Mouse (Mus musculus): ENCODE data around the gene Ccdc106. TPM values are rescaled to one million over a fixed set of nuclear protein-coding genes. Genes with fewer than 3 reads are reported as not detected.

The Ccdc106 gene
- polyA plus RNA-seq, 1 experiment from 2014 or later = 7.0 TPM

- no peaks in the 10 kb centered on the region for H3K9me3 ChIP-seq
- H3K9ac ChIP-seq = no peak overlapping the region
- peaks cover 69% of the 10 kb centered on the region for H3K36me3 ChIP-seq
- no peak overlapping the region for H3K27ac ChIP-seq
- H3K4me2 ChIP-seq = no peak overlapping the region
- ATAC-seq (ENCODE audit: borderline replicate concordance, extremely low read depth, low FRiP score, low TSS enrichment) = no peak
- 87% methylated on average over 15 of the region's 15 CpGs for WGBS
- H3K27me3 ChIP-seq = no peaks in the 10 kb centered on the region
- H3K4me3 ChIP-seq = no peak overlapping the region
- H3K4me1 ChIP-seq = no peaks in the 10 kb centered on the region
These were observed 69.5 kb downstream of the Ccdc106 start for GRCm38 (mm10) chr7:5089853-5090252.

GRCm38 (mm10) chr7:5091008-5091728, 70.8 kb downstream of the Ccdc106 start:
- no peak for ATAC-seq (ENCODE audit: borderline replicate concordance, extremely low read depth, low FRiP score, low TSS enrichment)
- no peaks in the 10 kb centered on the region for H3K27me3 ChIP-seq
- no peaks in the 10 kb centered on the region for H3K4me1 ChIP-seq
- H3K9ac ChIP-seq = no peak overlapping the region
- H3K36me3 ChIP-seq = peaks cover 74% of the 10 kb centered on the region
- H3K9me3 ChIP-seq = no peaks in the 10 kb centered on the region
- H3K4me2 ChIP-seq = no peak overlapping the region
- WGBS = 90% methylated on average over 15 of the region's 15 CpGs
- H3K4me3 ChIP-seq = no peak overlapping the region
- no peak overlapping the region for H3K27ac ChIP-seq

DNA sequence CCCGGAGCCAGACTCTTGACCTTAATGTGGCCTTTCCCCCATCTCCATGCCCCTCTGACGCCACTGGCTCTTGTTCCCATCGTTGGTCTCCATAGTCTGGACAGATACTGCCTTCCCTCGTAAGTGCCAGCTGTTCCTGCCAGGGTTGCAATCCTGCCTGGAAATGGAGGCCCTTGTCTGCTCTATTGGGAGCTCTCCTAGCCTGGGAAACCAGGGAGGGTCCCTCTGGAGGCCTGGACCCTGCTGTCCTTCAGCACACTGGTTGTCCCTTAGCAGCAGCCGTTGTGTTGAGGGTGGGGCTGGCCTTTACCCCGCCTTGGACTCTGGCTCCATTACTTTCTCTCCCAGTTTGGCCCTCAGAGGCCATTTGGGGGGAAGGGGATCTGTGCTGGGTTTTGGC, 72.0 kb downstream of the Ccdc106 start:
- WGBS = 70% methylated on average over 6 of the region's 6 CpGs
- Histone ChIP-seq H3K4me1 (no peaks in the 10 kb centered on the region), H3K27me3 (no peaks in the 10 kb centered on the region), H3K4me2 (no peak overlapping the region), H3K27ac (no peak overlapping the region), H3K9ac (no peak overlapping the region), H3K4me3 (no peak overlapping the region), H3K9me3 (no peaks in the 10 kb centered on the region), H3K36me3 (peaks cover 74% of the 10 kb centered on the region)
- no peak for ATAC-seq (ENCODE audit: borderline replicate concordance, extremely low read depth, low FRiP score, low TSS enrichment)

GRCm38 (mm10) chr7:5092831-5093510, 72.6 kb downstream of the Ccdc106 start:
- no peaks in the 10 kb centered on the region for H3K4me1 ChIP-seq
- peaks cover 80% of the 10 kb centered on the region for H3K36me3 ChIP-seq
- no peak overlapping the region for H3K9ac ChIP-seq
- no peaks in the 10 kb centered on the region for H3K9me3 ChIP-seq
- no peak overlapping the region for H3K27ac ChIP-seq
- 79% methylated on average over 21 of the region's 21 CpGs for WGBS
- no peak for ATAC-seq (ENCODE audit: borderline replicate concordance, extremely low read depth, low FRiP score, low TSS enrichment)
- no peak overlapping the region for H3K4me2 ChIP-seq
- H3K27me3 ChIP-seq = no peaks in the 10 kb centered on the region
- H3K4me3 ChIP-seq = no peak overlapping the region

DNA sequence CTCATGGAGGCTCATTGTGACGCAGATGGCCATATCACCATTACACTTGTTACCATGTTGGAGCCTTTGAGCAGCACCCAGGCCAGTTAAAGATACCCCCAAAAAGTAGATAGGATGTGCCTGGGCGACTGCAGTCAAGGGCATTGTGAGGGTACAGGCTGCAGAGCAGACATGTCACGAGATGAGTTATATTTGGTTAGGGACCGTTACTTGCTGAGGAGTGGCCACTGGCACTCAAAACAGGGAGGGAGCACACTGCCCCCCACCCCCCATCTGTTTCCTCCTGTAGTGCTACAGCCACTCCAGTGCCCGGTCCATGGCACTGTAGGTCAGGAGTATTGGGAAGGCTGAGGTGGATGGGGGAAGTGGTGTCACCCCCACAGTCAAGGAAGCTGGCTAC, 78.4 kb downstream of the Ccdc106 start:
- ATAC-seq (ENCODE audit: borderline replicate concordance, extremely low read depth, low FRiP score, low TSS enrichment) = no peak
- Histone ChIP-seq H3K4me1 (no peaks in the 10 kb centered on the region), H3K9ac (no peak overlapping the region), H3K4me2 (no peak overlapping the region), H3K27ac (no peak overlapping the region), H3K4me3 (no peak overlapping the region), H3K36me3 (peaks cover 50% of the 10 kb centered on the region), H3K9me3 (no peaks in the 10 kb centered on the region), H3K27me3 (no peaks in the 10 kb centered on the region)
- 89% methylated on average over 5 of the region's 5 CpGs for WGBS

- Histone ChIP-seq H3K9ac (no peak overlapping the region), H3K4me3 (no peak overlapping the region), H3K27me3 (no peaks in the 10 kb centered on the region), H3K4me2 (no peak overlapping the region), H3K27ac (no peak overlapping the region), H3K4me1 (no peaks in the 10 kb centered on the region), H3K36me3 (peaks cover 41% of the 10 kb centered on the region), H3K9me3 (no peaks in the 10 kb centered on the region)
- WGBS = 71% methylated on average over 3 of the region's 3 CpGs
- no peak for ATAC-seq (ENCODE audit: borderline replicate concordance, extremely low read depth, low FRiP score, low TSS enrichment)
These were observed 79.4 kb downstream of the Ccdc106 start for GRCm38 (mm10) chr7:5099796-5100195.

GRCm38 (mm10) chr7:5101066-5101663, 80.8 kb downstream of the Ccdc106 start:
- Histone ChIP-seq H3K9ac (no peak overlapping the region), H3K36me3 (peaks cover 27% of the 10 kb centered on the region), H3K27me3 (no peaks in the 10 kb centered on the region), H3K4me1 (no peaks in the 10 kb centered on the region), H3K9me3 (no peaks in the 10 kb centered on the region), H3K4me3 (no peak overlapping the region), H3K27ac (no peak overlapping the region), H3K4me2 (no peak overlapping the region)
- ATAC-seq (ENCODE audit: borderline replicate concordance, extremely low read depth, low FRiP score, low TSS enrichment) = no peak
- WGBS = 82% methylated on average over 10 of the region's 10 CpGs

DNA sequence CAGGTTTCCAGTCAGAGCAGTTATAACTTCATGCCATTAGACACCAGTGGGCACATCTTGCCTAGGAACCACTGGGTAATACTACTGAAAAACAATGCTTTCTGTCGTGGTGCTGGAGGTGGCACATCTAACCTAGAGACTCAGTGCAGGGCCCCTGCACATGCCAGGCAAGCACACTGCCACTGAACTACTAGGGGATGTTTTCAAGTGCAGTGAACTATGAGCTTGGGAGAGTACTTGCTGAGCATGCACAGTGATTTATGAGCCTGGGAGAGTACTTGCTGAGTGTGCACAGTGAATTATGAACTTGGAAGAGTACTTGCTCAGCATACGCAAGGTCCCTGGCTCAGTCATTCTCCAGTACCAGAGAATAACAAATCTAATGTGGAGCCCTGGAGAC, 82.2 kb downstream of the Ccdc106 start:
- Histone ChIP-seq H3K4me1 (no peaks in the 10 kb centered on the region), H3K9me3 (no peaks in the 10 kb centered on the region), H3K4me3 (no peak overlapping the region), H3K9ac (no peak overlapping the region), H3K27me3 (no peaks in the 10 kb centered on the region), H3K4me2 (no peak overlapping the region), H3K36me3 (peaks cover 16% of the 10 kb centered on the region), H3K27ac (no peak overlapping the region)
- ATAC-seq (ENCODE audit: borderline replicate concordance, extremely low read depth, low FRiP score, low TSS enrichment) = no peak
- 97% methylated on average over 2 of the region's 2 CpGs for WGBS

GRCm38 (mm10) chr7:5108272-5108671, 87.9 kb downstream of the Ccdc106 start:
- no peak overlapping the region for H3K9ac ChIP-seq
- H3K27me3 ChIP-seq = no peaks in the 10 kb centered on the region
- no peak overlapping the region for H3K4me3 ChIP-seq
- peaks cover 4% of the 10 kb centered on the region; the same call in 1 of the 2 replicates for H3K4me1 ChIP-seq
- no peak for ATAC-seq (ENCODE audit: borderline replicate concordance, extremely low read depth, low FRiP score, low TSS enrichment)
- H3K36me3 ChIP-seq = no peaks in the 10 kb centered on the region
- no peak overlapping the region for H3K4me2 ChIP-seq
- no peak overlapping the region for H3K27ac ChIP-seq
- WGBS = 67% methylated on average over 4 of the region's 4 CpGs
- H3K9me3 ChIP-seq = no peaks in the 10 kb centered on the region

DNA sequence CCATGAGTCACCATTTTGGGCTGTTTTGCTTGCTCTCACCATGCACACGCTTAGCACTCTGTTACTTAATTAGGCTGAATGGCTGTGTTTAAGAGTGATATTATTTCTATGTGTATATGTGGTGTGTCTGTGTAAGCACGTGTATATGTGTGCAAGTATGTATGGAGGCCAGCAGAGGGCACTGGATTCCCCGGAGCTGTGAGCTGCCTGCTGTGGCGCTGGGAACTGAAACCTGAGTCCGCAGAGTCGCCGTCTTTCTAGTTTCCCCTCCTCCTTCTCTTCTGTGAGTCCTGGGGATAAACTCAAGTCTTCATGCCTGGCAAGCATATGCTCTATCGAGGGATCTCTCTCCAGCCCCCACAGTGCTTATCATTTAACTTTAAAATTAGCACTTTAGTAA, 88.9 kb downstream of the Ccdc106 start:
- Histone ChIP-seq H3K9ac (no peak overlapping the region), H3K4me3 (no peak overlapping the region), H3K36me3 (no peaks in the 10 kb centered on the region), H3K4me1 (peaks cover 4% of the 10 kb centered on the region; the same call in 1 of the 2 replicates), H3K27ac (no peak overlapping the region), H3K4me2 (no peak overlapping the region), H3K27me3 (no peaks in the 10 kb centered on the region), H3K9me3 (no peaks in the 10 kb centered on the region)
- 76% methylated on average over 8 of the region's 8 CpGs for WGBS
- ATAC-seq (ENCODE audit: borderline replicate concordance, extremely low read depth, low FRiP score, low TSS enrichment) = no peak

Measured in lung, embryonic 15.5 days (tissue).